Mouse (Mus musculus) heart, adult 11 months (tissue): ENCODE data around the gene E130114P18Rik.

Experiments
- DNase-seq: peaks from one replicate; pipeline ENCODE4 v3.0.0; 2022

The E130114P18Rik gene

DNA sequence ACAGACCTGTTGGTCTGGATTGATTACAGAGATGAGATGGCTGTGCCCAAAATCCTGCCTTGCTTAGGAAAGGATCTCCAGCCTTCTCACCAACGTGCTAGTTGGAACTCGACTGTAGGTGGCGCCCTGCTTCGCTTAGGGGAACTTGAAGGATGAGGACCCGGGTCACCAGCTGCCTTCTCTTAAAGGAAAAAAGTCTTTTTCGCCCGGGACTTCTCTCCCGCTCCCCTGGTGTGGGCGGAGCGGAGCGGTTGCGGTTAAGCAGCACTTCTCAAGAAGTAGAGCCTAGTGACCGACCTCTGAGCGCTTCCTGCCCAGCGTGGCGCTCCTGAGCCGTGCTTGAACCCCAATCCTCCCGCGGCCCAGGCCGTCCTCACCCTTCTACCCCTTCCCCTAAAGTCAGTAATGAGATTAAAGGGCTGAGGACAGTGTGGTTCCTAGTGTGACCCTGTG is 26.8 kb downstream of the E130114P18Rik start:
- DNase-seq: peak; percentile 99

GRCm38 (mm10) chr4:97750401-97750800 is 27.5 kb downstream of the E130114P18Rik start:
- DNase-seq: peak; percentile 75

DNA sequence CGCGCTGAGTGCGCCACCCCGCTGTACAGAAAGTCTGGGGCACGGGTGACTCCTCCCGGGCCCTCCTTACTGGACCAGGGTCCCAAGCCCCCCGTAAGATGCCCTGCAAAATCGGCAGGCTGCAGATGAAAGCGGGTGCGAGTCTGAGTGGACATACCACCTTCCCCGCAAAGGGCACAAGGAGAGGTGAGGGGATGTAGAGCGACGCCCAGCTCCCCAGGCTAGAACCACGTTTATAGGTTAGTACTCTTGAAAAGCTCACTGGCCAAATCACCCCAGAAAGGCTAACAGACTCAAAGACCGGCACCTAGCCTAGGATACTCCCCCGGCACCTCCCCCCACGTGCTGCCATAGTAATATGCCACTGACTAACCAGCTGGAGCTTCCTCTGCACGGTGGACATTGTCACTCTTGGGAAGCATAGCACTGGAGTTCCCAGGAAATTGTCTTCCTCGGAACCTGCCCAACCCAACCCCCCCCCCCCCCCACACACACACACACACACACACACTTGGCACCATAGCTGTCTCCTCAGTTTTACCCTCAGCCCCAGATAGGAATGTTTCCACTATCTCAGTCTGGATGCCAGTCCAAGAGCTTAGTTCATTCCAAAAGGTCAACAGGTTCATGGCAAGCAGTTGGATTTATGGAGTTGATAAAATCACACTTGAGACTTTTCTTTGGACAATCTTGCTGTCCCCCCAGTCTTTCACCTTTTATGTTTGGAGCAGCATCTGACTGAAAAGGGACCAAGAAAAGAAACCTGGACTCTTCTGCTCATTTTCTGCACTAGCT is 31.6 kb downstream of the E130114P18Rik start:
- DNase-seq: peak; percentile 81

GRCm38 (mm10) chr4:97745296-97746105 is 32.4 kb downstream of the E130114P18Rik start:
- DNase-seq: peak; percentile 98

GRCm38 (mm10) chr4:97743932-97744331 is 33.9 kb downstream of the E130114P18Rik start:
- peak; percentile 71 for DNase-seq

DNA sequence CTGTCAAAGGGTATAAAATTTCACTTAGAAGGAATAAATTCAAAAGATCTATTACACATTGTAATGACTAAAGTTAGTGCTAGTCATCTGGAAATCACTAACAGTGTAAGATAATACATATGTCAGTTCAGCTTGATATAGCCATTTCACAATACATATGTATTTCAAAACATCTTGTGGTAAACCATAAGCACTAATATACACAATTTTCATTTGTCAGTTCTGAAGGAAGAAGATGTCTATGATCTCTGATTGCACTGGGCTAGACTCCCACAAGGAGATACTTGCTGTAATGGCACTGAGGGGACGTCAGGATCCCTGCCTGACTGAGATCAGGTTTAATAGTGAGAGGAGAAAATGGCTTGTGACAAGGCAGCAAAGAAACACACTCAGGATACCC is 44.5 kb downstream of the E130114P18Rik start:
- DNase-seq: no peak

GRCm38 (mm10) chr4:97730416-97730815 is 47.5 kb downstream of the E130114P18Rik start:
- DNase-seq: no peak

- no peak for DNase-seq
Observed at GRCm38 (mm10) chr4:97729999-97730398, 47.9 kb downstream of the E130114P18Rik start.

GRCm38 (mm10) chr4:97728520-97728919 is 49.4 kb downstream of the E130114P18Rik start:
- DNase-seq: no peak

GRCm38 (mm10) chr4:97723374-97723773 is 54.5 kb downstream of the E130114P18Rik start:
- DNase-seq: no peak

GRCm38 (mm10) chr4:97722666-97723065 is 55.2 kb downstream of the E130114P18Rik start:
- no peak for DNase-seq

DNA sequence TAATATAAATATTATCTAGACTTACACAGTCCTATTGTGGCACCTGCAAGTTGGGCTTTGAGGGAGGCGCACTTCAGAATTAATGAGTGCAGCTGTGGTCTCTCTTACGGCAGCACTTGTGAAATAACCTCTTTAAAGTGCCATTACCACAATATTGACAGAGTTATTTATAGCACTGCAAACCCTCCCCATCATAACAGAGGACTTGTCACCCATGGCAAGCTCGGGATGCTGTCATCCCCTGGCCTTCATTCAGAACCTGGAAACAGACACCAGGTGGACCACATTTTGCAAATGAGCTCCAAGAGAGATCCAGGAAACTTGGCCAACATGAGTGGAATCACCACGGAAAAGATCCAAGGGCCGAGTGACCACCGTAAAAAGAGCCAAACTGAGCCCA is 63.3 kb downstream of the E130114P18Rik start:
- DNase-seq: peak; percentile 44

GRCm38 (mm10) chr4:97714101-97714615 is 63.7 kb downstream of the E130114P18Rik start:
- DNase-seq: peak; percentile 39

GRCm38 (mm10) chr4:97712547-97712946 is 65.3 kb downstream of the E130114P18Rik start:
- DNase-seq: peak; percentile 73

DNA sequence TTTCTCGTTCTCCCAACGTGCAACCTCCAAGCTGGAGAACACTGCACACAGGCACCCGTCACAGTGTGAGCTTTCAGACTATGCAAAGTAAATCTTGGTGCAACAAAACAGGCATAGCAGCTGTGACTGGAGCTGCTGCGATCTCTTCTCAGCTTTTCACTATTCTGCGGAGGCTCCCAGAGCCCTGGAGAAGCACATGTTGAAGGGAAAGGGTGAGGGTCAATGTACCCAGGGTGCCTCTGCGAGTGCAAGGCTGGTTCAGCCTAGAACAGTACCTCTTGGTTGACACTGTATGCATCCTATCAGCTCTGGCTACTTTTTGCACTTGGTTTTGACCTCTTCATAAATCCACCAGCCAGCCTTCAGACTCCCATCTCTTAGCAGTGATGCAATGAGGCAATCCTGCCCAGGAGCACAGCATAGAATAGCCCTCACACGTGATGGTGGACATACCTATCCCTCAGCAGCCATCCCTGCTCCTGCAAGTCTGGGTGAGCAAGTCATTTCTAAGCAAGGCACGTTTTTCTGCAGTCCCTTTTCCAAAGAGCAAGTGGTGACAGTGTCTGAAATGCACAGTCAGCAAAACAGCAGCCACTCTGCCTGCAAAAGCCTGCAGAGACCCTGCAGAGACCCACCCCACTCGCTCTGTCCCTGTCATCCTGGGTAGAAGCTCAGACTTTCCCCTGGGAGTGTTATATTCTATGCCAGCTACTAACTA is 67.7 kb downstream of the E130114P18Rik start:
- peak; percentile 71 for DNase-seq

- peak; percentile 82 for DNase-seq
Observed at GRCm38 (mm10) chr4:97707373-97708152, 70.3 kb downstream of the E130114P18Rik start.

DNA sequence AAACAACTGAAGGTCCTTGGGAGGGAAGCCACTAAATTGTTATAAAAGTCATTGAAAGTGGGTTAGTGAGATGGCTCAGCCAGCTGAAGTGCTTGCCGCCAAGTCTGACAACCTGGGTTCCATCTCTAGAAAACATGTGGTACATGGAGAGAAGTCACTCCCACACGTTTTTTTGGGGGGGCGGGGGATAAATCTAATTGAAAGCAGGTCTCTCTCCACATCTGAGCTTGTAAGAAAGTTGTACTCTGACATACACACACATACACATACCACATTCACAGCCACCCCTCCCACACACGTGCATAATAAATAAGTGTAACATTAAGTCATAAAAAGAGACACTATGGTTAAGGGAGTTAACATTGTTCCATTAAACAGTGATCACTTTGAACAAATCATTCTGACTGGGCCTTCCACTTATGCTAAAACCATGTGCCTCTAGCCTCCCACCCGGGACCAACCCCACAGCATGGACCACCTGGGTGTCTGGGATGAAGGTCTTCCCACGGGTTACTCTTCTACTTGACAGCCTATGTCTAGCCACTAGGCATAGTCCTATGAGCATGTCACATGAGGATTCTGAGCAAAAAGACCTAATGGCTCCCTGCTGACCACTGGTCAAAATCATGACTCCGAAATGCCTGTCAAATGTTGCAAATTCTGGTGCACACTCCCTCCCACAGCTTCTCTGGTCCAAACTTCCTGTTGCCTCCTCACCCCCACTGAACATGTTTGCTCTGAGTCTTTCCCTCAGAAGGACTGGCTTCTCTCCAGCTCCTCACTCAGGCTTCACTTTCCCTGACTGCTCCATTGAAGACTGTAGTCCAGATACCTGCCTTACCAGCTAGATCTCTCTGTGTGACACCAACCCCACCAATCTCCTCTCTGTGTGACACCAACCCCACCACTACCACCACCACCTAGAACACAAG is 80.9 kb downstream of the E130114P18Rik start:
- DNase-seq: peak; percentile 82

- DNase-seq: peak; percentile 93
Observed at GRCm38 (mm10) chr4:97695414-97696040, 82.4 kb downstream of the E130114P18Rik start.

DNA sequence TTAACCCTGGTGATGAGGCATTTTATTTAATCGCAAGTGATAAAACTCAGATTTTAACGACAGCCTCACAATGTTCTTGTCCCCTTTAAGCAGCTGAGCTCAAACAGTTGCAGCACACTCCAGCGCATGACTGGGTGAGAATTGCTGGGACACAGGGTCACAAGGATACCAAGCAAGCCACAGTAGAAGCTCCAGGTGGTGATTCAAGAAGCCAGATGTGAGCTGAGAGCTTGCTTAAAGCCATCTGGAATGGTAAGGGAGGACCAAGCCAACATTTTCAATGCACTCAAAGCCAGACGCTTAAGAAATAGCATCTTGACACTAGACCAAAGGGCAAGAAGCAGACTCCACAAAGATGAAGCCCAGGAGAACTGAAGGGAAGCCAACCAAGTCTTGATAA is 83.9 kb downstream of the E130114P18Rik start:
- DNase-seq: peak; percentile 98

GRCm38 (mm10) chr4:97693054-97693453 is 84.8 kb downstream of the E130114P18Rik start:
- DNase-seq: peak; percentile 67
